Mouse (Mus musculus) gastrocnemius, adult 8-10 months (tissue): ENCODE measurements at regions not wholly inside any gene's neighbourhood (a gene's known extent, or its start where the extent isn't known, plus 50 kb on each side); places are given as distances from the start of the nearest gene placed in this dataset.
A peak's percentile ranks its signal among the peaks of the same experiment; 100 is the strongest.

ENCODE experiments used
- DNase-seq, 2 experiments: peaks; one replicate each; pipeline ENCODE4 v3.0.0; 2022; ENCODE audit warnings: low spot score in 2 of 2

DNA sequence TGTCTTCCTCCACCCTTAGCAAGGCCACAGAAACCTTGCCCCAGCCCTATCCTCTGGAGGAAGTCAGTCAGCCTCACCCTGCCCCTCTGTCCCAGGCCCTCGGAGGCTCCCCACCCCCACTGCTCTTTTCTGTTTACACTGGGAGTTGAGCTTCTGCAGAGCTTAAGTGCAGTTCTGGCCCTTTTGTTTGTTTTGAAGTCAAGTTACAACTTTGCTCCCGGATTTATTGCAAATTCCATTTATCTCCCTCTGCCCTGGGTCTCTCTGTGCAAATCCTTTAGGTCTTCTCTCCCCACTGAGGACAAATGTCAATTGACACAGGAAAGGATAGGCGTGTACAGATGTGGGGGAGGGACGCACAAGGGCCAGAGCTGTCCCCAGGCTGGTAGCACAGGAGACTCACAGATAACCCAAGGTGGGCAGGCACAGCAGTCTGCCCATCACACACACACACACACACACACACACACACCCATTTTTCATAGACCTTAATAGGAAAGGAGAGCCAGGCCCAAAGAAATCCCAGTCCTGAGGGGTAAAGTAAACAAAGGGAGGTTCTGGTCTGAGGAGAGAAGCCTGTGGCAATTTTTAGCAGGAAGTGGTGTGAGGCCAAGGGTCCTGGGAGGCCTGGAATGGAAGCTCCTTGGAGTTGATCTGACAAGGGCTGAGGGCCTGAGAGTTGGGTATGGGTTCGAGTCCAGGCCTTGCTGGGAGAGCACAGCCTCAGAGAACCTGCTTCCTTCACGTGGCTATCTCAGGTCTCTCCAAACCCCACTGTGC, 167.9 kb downstream of the Zfp36l1 start:
- no peak for DNase-seq

DNA sequence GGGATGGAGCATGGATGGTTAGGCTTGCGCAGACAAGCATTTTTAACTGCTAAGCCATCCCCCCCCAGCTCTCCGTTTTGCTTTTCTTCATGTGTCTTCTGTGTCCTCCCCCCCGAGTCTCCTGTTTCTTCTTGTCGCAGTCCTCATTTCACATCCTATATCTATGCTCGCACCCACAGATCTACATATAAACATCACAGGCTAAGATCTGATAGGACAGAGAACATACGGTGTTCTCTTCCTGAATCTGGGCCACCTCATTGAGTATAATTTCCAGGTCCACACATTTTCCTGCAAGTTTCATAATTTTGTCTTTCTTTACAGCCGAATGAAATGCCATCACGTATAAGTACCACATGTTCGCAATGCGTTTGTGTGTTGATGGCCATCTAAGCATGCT, 168.7 kb downstream of the Zfp36l1 start:
- DNase-seq: no peak

DNA sequence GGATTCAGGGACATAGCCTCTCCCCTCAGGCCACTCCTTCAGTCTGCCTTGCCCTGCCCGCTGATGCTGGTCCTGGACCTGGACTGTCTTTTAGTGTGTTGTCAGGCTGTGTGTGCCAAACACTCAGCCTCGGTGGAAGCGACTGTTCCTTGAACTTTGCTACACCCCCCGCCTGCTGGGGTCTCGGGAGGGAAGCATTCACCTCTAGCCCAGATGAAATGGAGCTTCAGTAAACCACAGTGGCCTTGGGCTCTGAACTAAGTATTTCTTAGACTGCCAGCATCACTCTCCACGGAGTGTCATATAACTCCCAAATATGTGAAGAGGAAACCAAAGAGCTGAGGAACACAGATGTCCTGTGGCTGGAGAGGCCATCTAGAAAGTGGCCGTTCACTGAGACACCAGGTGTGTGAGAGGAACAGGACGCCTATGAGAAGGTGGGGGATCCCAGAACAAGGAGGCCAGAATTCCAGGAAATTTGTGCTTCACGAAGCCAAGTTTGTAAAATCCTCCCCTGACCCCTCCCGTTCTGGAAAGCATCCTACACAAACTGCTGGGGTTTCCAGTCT, 170.2 kb downstream of the Zfp36l1 start:
- DNase-seq: peak in 1 of 2 experiments; percentile 51

DNA sequence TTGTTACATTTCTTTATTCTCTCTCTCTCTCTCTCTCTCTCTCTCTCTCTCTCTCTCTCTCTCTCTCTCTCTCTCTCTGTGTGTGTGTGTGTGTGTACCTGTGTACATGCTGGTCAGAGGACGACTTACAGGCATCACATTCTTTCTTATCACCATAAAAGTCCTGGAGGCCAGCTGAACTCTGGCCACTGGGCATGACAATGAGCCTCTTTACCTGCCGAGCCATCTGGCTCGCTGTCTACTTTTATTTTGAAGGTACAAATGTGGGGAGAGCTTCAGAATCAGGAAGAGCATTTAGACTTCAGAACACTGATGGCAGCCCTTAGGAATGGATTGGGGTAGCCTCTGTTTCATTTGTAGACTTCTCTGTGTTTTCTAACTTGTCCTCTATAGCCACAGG, 171.0 kb downstream of the Zfp36l1 start:
- no peak for DNase-seq

DNA sequence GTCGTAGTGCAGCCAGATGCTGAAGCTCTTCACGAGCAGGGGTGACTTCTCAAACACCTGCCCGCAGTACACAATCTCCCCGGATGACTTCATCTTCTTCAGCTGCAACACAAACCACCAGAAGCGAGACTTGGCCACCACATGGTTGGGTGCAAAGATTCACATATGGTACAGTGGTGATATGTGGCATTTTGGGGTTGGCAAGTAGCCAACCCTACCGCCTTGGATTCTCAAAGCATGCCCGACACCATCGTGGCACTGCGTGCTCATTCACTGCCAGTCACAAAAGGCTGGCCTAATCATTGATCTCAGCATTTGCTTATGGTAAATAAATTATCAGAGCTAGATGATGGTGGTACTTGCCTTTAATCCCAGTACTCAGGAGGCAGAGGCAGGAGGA, 173.4 kb downstream of the Zfp36l1 start:
- DNase-seq: no peak

DNA sequence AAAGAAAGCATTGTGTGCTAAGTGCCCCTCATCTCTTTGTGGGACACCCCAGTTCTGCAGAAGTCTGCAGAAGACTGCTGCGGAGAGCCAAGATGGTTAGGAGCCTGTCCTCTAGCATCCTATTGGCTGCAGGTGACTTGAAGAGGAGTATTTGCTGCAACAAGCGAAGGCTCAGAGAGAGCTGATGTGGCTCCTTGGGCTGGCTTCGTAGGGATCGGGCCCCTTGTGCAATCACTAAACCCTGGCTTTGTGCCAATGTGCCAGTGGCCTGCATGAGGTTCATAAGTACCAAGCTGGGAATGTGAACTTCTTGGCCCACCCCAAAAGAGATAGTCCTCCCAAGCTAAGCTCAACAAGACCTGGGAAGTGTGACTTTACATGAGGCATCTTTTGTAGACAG, 174.9 kb downstream of the Zfp36l1 start:
- no peak for DNase-seq

DNA sequence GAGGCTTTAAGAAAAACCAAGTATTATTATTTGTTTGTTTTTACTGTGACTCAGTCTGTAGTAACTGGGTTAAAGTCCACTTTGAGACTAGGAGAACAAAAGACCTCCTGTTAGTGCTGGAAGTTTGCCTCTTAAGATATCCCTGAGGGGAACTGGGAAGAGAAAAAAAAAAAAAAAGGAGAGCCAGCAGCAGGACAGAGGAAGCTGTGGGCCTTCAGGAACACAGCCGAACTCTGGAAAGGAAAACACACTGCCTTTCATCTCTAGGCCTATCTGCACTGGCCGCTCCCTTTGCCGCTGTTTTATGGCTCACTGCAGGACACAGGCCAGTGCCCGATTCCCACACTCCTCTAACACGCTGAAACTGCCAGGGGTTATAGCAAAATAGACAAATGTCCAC, 176.1 kb downstream of the Zfp36l1 start:
- DNase-seq: no peak

DNA sequence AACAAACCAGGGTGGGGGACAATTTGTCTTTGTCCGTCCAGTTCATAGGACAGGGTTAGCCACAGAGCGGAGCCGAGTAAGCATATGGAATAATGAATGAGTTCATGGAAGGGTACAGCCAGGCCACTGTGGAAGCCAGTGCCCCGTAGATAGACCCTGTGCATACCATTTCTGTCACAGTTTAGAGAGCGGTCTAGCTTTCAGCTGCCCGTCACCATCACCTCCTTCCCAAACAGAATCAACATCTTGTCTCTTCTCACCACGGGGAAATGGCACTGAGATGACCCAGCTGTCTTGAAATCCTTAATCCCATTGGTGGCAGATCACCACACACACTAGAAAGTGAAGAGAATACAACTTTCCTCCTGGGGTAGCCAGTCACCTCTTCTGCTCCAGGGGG, 178.7 kb downstream of the Zfp36l1 start:
- DNase-seq: no peak

DNA sequence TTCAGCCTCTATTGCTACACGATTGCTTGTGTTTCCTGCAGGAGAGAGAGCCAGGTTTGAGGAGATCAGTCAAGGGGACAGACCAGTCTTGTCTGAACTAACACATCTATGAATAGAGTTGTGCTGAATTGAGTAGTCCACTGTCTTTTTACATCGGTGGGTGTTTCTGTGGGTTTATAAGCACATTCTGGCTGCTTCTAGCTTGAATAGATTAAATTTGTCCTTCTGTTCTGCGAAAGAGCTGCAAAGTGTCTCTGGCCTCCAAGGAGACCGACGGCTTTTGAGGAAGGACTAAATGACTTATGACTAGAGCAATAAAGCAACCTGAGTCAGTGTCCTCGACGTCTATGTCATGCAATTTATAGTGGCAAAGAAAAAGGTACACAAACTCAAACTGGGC, 179.9 kb downstream of the Zfp36l1 start:
- DNase-seq: no peak

DNA sequence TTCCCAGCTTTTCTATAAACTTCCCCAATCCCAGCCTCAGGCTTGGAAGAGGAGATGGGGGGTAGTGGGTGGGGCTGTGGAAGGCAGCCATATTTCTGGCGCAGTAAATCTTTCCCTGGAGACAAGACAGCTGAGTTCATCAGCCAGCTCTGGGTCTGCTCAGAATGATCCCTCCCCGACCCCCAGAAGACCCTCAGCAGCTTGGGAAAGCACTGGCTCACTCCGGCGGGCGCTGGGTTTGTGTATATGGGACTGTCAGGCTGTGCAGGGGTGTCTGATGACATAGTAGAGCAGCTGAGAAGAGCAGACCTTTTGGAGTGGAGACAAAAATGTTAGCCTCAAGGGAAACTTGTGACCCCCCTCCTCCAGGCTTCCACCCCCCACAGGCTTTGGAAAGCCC, 181.4 kb downstream of the Zfp36l1 start:
- no peak for DNase-seq

DNA sequence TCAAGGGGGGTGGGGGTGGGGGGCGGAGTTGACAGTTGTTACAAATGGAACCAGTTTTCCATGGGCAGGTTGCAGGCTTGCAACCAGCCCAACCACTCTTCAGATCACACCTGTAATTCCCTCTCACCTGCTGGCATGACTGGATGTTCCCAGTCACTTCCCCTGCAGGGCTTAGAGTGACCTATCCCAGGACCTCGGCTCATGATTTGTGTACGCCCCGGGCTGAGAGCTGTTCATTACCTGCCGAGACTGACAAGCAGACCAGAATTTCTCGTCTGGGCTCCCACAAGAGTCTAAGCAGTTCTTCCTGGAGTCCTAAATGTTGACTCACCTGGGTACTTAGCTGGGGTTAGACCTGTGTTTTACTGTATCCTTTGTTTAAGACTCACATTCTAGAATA, 183.0 kb downstream of the Zfp36l1 start:
- no peak for DNase-seq

DNA sequence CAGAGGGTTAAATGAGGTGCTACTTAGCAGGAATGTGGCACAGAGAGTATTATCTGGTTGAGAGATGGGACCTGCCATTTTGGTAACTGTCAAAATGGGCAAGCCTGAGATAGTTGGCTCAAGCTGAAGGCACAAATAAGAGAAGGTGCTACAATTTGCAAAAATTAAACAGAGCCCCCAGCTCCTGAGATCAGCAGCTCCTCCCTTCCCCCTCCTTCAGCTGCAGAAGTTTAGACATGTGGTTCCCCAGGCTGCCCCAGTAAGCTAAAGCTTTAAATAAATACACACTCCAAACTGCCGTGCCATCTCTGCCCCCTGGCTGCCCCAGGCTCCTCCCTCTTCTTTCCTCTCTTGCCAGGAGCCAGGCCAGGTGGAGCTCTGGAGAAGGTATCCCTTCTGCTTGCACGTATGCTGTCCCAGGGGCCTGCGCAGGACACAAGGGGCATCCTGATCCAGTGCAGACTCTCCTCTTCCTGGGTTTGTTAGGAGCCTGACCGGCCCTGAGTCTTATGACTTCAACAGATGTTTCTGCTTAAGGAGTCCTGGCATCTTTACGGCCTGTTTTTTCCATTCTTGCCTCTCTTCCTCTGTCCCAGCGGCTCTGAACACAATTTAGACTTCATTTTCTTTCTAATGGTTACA, 184.0 kb downstream of the Zfp36l1 start:
- DNase-seq: peak; percentile 50 to 61

DNA sequence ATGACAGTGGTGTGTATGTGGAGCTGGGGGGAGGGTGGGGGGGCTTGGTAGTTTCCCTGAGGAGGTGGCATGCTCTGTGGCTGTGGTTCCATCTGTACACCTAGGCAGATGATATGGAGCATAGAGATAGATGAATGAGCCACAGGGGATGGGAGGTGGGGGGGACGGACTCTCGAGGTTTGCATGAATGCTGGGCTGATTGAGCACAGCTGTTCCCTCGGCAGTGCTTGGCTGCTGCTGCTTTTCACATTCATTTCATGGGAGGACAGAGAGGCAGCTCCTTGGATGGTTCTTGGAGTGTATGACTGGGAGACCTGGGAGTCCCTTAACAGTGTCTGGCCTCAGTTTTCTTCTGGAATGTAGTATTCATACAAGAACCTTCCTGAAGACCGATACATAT, 184.5 kb downstream of the Zfp36l1 start:
- no peak for DNase-seq

DNA sequence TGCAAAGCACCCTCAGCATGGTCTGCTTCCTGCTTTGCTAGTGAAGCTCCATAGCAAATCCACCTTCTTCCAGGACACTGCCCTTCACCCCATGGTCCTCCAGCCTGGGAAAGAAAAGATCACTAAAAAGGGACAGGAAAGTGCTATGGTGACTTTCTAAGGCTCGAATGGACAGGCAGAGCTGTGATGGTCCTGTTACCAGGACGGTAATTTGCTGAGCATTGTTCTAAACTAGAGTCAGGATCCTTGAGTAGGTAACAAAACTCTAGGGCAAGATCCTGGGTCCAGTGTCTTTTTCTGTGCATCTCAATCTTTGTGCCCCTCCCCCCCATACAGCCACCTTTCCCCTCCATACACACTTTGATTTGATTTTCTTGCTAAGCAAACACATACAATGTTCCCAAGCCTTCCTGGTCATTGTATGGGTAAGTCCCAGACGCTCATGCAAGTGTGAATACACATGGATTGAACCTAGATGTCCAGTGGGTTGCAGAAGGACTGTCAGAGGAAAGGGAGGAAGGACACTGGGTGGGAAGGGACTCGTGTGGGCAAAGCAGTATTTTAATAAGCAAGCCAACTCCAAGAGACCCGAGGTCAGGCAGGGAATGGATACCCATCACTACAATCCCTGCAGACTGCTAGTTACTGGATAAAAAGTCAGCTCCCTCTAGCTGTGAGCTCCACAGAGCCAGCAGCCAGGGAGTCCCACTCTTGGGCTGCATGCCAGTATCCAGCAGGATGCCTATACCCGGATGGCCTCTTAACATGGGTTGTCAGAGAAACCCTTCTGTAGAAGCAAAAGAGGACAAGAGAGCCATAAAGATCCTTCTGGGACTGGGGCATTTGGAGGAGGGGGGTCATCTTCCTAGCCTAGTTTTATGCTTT, 186.9 kb downstream of the Zfp36l1 start:
- peak in 1 of 2 experiments; percentile 36 for DNase-seq

DNA sequence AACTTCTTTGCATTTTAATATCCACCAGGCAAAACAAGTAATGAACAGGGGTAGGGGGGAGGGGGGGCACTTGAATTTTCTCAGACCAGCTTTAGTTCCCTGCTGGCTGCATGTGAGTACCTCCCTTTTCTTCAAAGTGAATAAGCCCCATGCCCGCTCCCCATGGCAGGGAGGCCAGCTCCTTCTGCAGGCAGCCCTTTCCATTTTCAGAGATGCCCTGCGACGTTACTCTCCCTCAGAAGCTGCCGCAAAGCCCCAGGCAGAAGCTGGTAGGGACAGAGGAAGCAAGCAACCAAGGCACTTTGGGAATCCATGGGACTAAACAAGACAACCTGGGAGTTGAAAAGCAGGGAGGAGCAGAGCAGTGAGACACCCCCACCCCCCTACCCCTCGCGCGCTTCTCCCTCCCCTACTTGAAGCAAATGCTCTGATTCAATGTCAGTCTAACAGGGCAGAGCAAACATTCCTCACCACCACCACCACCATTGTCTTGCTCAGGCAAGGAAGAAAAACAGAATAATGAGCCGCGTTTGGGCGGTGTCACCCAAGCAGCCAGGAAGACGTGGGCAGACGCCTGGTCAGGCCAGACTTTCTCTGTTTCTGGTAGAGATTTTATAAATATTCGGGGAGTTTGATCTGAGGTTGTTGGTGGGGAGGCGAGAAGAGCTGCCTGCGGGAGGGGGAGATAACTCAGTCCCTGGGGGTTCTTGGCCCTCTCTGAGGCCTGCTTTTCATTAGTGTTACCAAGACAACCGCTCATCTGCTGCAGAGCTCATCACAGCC, 187.7 kb downstream of the Zfp36l1 start:
- DNase-seq: peak in 1 of 2 experiments; percentile 26

DNA sequence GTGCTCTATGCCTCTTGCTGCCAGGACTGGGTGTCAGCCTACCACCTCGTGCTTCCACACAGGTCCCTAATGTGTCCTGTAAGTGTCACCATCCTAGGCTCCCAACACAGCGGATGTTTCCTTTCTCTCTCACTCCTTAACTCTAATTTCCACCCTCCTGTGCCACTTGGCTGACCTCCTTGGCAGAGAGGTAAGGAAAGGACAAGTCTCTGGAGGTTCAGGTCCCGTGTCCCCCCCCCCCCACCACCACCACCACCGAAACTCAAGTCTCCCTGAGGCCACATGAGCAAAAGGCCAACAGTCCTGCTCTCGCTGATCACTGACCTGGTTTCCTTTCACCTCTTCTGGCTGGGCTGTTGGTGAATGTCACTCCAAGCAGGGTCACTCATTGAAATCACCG, 189.0 kb downstream of the Zfp36l1 start:
- DNase-seq: no peak

DNA sequence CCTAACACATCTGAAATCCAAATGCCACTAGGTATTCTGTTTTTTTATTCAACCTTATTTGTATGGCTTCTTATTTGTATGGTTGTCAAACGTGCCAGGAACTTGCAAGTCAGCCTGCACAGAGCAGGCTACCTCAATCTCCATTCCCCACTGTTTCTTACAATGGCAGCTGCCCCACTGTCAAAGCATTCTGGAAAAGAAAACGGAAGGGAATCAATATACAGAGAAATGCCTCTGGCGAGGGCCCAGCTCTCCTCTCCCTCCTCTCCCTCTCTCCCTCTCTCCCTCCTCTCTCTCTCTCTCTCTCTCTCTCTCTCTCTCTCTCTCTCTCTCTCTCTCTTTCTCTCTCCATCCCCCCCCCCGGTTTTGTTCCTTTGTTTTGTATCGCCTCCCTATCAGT, 191.0 kb downstream of the Zfp36l1 start:
- no peak for DNase-seq

DNA sequence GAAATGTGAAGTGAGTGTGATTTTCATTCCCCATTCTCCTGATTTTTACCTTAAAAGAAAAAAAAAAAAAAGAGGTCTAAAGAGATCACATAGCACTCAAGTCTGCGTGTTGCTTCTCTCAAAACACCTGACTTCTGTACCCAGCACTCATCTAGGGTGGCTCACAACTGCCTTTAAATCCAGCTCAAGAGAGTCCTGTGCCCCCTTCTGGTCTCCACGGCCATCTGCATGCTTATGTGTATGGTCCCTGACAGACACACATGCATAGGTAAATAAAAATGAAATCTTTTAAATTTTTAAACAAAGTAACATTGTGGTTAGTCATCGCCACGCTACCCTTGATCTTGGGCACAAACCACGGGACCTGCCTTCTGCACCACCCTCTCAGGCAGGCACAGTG, 193.8 kb downstream of the Zfp36l1 start:
- no peak for DNase-seq

DNA sequence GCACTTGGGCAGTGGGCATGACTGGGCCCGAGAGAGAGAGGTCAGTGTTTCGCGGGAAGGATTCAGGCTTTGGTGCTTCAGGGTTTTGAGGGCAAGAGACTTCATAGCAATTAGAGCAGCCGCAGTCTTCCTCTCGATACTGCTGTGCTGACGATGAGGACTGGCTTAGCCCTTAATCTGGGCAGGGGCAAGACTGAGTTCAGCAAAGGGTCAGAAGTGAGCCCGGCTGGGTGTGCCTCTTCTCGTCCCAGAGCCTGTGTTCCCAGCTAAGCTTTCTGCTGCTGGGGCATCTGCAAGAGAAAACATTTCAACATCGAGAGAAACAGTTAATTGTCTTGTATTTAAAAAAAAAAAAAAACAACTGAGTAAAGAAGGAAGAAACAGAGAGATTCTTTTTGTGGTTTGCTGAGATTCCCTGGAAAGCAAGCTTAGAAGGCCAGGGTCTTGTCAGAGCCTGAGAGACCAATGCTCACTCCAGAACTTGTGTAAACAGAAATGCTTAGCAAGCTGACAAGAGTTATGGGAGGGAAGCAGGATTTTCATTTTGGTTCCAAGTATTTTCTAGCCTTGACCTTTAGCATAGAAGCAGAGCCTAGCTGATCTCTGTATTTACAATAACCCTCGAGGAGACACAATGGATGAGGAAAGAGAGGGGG, 195.1 kb downstream of the Zfp36l1 start:
- no peak for DNase-seq

DNA sequence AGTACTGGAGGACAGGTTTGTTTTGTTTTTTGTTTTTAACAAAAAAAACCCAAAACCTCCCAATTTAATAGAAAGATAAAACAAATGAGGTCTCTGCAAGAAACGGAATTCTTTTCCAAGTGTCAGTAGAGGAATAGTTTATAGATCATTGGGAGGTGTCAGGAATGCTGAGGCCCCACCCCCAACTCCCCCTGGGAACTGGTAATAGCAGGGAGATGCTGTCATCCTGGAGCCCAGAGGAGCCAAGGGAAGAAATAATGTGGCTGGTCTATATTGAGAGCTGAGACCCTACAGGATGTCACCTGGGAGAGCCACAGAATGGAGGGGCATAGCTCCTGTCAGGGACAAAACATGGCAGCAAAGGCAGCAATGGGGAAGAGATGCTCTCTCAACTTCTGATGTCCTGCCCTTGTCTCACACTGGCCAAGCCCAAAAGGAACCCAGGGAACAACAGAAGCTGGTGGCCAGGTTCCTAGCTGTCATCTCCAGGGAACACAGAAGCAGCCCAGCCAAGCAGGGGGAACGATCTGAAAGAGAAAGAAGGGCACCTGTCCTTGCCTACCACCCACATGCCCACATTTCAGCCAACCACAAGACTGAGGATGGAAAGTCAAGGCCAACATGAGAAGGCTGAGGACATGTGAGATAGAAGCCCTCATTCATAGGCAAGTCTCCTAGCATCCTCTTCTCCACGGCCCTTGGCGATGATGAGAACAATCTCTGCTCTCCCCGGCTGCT, 195.7 kb downstream of the Zfp36l1 start:
- DNase-seq: no peak
